Mouse (Mus musculus) kidney, postnatal 36 days (tissue): Measurements from ENCODE around the gene Ankrd49.

Experiments
- DNase-seq, 2 experiments: peaks; one replicate each; pipeline ENCODE4 v3.0.0; 2021 to 2022; ENCODE audit warnings: mixed read lengths in 2 of 2

Gene Ankrd49

DNA sequence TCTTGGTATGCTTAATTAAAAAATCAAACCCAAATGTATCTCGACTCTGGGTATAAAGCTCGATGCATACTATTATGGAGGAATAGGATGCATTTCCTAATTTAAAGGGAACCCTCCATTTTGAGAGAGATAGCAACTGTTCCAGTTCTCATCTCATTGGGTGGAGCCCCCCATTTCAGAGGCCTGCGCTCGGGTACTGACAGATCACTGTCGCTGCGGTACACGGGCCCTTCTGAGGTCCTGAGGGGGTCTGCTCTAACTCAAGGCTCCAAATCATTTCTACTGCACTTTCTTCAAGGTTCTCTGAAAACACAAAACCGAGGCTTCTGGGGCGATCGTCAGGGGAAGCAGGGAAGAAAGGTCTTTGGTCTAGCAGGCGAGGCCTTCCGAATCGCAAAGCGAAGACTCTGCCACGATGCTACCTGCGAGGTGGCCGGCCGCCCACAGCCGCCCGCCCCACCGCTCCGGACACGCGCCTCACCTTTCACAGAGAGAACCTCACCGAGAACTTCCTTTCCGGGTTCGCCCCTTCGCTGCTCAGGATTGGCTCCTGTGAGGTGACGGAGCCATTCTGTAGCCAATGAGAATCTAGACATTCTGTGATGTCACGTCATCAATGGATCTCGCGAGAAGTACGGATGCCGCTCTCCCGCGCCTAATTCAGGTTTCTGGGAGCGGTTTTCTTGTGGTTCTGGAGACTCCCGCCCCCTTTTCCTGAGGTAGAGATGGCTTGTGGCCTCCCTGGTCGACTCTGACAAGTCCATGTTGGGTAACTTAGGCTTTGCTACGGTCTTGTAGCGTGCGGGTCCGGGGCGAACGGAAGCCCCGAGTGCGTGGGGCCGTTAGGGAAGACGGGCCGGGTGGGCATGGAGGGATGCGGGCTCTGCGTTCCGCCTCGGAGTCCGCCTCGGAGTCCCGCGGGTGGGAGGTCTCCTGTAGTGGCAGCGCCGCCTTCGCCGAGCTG, at the start of gene Ankrd49, which contains the start of gene Mre11a:
TSS of gene Ankrd49 (minus strand) at position 818 of the 964 bp plus-strand sequence.
TSS of gene Mre11a (plus strand) at position 616 of the 964 bp plus-strand sequence.
- peak; percentile 94 to 97 for DNase-seq

DNA sequence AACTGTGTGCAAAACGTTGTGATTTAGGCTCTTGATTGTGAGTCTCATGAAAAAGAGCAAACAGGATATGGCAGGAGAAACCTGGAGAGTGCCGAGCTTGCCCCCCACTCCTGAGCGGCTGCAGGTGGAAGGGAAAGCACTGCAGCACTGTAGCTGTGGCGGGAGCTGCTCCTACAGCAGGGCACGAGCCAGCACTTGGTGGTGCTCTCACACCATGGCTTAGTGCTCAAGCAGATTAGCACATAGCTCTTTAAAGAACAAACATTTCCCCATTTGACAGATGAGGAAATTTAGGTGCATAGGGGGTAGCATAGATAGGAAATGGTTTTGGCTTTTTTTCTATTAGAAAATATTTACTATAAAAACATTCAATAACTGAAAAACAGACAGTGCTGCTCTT, 47.4 kb upstream of the Ankrd49 start:
- no peak for DNase-seq

DNA sequence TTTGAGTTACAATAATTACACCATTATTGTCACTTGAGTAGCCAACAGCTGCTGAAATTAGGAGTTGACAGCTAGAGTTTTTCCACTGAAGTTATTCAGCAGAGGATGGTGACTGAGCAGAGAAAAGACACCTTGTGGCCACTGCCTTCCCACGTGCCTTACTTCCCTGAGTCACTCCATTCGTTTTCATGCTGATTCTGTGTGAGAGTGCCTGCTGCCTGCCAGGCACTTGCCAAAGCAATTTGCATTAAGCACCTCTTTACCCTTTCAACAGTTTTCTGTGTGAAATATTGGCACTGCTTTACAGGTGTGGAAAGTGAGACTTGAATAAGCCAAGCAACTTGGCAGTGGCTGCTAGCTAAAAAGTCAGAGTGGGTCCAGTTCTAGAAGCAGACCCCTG, 43.2 kb upstream of the Ankrd49 start:
- DNase-seq: no peak

DNA sequence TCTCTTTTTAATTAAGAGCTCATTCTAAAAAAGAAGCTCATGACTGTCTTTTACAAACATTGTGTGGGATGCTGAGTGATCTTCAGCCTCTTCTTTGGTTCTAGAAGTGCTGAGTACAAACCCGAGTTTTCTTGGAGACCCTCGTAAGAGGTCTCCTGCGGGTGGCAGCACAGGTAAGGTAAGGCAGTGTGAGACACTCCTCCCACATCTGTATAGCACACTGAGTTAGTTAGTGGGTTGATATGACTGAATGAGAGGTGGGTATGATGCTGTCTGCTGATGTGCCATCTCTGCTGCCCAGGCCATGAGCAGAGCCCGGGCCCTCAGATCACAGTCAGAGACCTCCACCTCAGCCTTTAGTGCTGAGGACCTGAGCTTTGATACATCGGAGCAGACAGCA, 40.2 kb upstream of the Ankrd49 start:
- DNase-seq: peak in 1 of 2 experiments; percentile 3

DNA sequence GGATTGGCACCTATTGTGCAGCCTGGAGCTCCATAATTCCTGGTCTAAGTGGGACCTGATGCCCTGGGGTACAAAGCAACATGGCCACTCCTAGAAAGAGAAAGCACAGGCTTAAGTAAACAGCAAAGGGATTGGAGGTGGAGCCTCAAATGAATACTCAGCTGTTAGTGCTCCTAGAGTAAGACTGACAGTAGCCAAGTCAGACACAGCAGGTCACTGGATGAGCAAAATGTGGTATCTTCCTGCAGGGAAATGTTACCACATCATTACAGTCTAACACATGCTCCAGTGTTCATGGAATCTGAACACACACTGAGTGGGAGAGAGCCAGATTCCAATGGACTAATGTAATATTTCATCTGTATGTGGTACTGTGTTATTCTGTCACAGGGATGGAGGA, 36.7 kb upstream of the Ankrd49 start:
- DNase-seq: no peak

DNA sequence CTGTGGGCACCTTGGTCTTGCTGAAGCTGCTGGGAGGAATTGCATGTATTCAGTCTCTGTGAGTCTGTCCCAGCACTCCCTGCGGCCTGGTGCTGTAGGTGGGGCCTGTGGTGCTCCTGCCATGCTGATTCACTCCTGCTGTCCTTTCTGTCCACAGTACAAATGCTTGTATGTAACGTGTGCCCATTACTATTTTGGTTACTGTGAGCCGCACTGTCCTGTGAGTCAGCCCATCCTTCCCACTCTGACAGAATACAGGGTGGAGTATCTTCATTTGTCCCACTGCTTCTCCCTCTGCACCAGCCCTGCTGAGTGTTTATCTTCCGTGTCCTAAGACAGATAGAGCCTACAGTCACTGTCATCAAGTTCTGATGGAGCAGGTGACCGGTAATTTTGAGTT, 25.5 kb upstream of the Ankrd49 start:
- no peak for DNase-seq

DNA sequence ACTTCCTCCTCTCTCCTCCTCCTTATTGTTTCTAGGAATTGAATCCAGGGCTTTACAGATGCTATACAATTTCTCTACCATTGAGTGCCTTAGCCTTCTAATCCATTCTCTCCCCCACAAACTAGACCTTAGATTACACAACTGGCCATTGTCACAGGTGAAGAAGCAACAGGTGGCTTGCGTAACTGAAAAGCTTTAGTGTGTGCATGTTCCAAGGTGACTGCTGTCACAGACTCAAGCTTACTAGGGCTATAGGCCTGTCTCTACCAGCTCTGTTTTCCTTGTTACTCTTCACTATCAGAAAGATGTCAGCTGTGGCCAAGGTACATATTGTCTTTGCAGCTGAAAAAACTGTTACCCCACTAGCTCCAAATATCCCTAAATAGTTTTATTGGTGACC, 22.1 kb upstream of the Ankrd49 start:
- DNase-seq: no peak

DNA sequence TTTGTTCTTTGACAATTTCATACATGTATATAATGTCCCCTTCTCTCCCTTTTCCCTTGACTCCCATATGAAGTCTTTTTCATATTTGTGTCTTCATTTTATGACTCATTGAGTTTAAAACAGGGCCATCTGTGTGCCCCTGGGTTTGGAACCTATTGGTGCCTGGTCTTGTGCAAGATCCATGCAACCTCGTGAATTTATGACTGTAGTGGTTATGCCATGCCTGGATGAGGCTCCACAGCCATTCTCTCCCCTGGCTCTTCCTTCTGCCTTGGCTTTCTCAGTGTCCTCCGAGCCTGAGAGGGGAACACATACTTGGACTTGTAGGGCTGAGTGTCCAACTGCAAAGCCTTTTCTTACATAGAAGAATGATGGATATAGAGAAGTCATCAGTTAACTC, 21.1 kb upstream of the Ankrd49 start:
- DNase-seq: no peak

DNA sequence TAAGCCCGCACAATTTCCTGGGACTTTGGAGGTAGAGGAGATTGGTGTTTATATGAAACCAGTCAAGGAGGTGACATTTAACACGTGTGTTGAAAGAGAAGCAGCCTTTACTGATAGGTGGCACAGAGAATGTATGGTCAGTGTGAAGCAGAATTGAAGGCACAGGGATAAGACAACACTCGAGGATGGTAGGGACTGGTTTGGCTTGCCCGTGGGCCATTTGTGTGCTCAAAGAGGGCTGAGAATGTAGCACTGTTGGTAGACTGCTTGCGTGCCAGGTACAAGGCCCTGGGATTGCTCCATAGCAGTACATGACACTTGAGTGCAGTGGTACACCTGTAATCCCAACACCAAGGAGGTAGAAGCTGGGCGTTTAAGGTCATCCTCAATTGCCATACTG, 2.7 kb upstream of the Ankrd49 start:
- no peak for DNase-seq

DNA sequence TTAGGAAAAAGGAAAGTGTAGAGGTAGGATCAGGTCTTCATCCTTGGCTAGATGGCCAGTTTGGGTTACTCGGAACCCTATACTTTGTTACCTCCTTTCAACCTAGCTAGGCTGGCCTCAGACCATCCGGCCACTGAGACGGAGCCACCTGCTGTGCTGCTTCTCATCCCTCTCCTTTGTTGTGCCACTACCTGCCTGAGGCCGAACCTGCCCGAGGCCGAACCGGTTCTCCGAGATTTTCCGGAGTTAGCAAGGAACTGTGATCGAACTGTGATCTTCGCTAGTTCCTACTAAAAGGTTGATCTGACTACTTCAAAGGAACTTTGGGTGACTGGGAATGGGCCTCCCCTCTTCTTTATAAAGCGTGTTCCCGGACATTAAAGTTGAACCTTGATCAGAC, 6.3 kb downstream of the Ankrd49 start:
- peak in 1 of 2 experiments; percentile 3 for DNase-seq

DNA sequence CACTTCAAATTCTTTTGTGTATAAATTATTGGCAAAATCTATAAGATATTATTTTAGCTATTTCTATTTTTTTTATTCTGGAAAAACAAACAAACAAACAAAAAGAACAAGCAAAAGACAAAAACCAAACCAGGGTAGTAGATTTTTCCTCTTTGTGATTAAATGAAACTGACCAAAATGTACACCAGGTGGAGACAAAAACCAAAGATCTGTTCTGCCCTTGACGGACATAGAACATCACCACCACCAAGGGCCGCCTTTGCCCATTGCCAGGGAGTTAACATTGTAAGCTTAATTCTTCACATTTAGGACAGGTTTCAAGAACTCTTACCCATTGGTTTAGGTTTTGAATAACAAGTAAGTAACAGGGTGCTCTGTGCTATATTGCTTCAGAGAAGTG, 10.8 kb downstream of the Ankrd49 start:
- no peak for DNase-seq

DNA sequence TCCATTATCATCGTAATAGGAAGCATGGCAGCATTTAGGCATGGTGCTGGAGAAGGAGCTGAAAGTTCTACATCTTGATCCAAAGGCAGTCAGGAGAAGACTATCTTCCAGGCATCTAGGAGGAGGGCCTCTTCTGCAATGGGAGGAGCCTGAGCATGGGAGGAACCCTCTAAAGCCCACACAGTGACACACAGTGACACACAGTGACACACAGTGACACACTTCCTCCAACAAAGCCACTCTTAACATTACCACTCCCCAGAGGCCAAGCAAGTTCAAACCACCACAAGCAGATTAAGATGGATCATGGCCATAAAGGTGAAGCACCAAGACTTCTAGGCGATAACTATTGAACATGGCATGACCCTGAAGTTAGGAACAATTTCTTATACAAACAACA, 12.6 kb downstream of the Ankrd49 start:
- DNase-seq: no peak

DNA sequence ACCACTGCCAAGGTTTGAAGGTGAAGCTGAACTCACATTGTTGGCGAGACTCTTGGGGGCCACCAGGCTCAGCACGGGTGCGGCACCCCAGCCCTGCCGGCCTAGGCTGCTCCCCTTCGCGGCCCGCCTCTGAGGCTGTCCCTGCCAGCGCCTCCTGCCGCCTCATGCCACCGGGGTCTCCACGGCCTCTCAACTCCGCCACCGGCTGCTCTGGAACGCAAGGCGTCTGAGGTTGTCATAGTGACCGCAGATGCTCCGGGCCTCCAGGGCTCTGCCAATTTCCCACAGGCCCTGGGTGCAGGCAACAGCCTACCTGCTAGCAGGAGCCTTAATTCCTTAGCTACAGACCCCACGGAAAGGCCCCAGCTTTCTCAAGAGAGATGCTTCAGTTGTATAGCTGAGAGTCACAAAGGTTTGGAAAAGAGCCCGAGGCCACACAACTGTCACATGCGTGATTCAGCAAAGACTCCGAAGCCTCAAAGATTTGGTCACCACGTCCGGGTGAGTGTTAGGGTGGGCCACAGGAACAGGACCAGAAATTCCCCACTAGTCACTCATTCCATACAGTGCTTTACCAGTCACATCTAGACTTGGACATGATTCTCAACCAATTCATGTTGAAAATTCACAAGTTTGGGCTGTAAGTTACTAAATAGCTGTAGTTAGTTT, 13.7 kb downstream of the Ankrd49 start, which contains the start of gene 1700012B09Rik:
TSS of gene 1700012B09Rik (minus strand) at position 228 of the 669 bp plus-strand sequence.
- DNase-seq: no peak

DNA sequence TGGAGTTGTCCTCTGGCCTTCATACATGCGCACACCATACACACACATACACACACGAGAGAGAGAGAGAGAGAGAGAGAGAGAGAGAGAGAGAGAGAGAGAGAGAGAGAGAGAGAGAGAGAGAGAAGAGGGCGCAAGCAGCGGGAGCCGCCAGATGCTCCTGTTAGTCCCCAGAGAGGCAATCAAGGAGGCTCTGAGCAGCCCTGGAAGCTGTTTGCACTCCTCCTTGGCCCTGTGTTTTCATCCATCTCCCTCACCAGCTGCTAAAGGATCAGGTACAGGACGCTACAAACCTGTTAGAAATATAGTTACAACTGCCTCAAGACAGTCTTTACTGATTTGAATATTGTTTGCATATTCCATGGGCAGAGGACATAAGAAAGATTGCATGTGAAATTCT, 14.8 kb downstream of the Ankrd49 start:
- DNase-seq: no peak

DNA sequence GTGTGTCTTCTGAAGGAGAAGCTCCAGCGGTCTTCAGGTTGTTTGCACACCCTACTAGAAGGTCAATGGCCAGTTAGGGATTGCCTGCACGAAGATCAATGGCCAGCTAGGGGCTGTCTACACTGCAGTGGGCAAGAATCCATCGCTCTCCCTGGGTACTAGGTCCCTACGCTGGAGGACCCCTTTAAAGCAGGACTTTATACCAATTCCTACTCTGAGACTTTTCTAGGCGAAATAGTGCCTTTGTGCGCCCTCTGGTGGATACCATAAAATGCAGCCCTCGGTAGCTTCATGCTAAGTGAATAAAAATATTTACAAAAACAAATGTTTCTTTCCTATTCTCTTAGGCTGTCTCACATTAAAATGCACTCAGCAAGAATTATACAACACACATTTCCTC, 19.9 kb downstream of the Ankrd49 start:
- DNase-seq: peak; percentile 34 to 80

DNA sequence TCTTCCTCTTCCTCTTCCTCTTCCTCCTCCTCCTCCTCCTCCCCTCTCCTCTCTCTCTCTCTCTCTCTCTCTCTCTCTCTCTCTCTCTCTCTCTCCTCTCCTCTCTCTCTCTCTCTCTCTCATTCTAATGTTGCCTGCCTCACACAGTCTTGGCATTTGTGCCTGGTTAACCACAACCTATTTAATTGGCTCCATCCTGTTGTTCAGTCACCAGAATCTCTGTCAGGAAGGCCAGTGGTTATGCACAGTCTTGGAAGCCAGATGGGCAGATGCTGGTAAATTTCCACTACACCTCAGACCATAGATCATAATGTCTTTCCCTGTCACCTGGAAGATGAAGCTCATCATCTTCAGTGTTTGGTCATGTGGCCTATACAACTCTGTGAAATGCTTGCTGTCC, 25.4 kb downstream of the Ankrd49 start:
- DNase-seq: no peak

DNA sequence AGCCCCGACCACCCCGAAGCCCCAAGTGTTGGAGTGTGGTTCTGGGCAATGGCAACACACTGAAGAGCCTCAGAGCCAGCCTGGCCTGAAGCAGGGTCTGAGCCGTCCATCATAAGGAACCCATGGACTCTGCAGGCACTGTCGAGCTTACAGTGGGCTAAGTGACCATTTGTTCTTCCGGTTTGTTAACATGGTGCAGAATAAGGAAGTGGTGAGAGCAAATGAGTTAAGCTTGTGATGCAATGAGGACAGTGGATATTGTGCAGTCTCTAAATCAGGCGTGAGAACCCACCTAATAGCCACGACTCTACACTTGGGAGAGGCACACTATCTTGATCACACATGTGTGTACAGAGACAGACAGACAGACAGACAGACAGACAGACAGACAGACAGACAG, 26.1 kb downstream of the Ankrd49 start:
- no peak for DNase-seq

DNA sequence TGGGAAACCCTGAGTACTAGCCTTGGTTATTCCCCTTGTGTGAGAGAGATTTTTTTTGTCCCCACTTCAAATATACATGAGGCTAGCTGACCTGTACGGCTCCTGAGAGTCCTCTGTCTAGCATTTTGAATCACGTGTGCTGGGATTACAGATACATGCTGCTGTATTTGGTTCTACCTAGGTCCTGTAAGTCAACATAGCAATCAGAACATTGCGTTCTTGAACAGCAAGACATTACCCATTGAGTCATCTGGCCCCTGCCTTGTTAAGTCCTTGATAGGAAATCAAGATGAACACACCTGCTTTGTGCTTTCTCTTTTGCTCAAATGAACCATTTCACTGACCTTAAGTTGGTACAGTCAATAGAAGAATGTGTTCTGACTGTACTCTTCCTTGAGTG, 30.2 kb downstream of the Ankrd49 start:
- no peak for DNase-seq

DNA sequence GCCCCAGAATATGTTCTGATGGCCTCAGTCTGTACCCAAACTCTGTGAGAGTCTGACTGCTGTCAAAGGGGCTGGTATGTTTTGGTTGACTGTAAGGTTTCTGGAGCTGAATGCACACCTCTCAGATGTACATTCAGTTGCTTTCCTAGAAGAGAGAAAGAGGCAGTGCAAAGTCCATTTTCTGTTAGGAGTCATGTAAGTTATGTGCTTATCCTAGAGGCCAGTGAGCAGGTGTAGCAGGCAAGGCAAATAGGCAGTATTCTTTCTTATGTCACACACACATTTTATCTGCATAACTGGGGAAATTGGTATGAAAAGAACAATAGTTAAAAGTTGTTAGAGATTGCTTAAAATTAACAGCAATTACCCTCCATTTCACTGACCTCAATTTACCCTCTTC, 30.7 kb downstream of the Ankrd49 start:
- no peak for DNase-seq

DNA sequence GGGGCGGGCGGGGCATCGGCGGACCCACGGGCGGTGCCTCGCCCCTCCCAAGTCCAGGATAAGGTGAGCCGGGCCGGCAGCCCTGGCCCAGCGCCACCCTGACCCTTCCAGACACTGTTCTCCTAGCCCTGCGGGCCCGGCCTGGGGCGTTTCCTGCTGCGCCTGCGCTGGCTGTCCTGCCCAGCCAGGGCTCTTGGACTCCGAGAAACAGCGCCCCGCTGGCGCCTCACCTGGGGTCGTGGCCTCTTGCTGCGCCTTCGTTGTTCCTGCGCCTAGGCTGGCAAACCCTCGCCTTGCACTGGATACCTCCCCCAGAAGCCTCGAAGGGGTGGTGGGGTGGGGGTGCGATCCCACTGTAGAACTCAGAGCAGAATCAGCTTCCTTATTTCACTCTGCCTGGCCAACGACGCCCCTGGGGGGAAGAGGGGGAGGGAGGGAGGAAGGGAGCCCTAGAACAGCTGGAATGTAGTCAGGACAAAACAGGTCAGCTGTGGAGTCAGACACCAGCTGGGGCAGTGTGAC, 32.6 kb downstream of the Ankrd49 start, which contains the start of gene Fut4:
TSS of gene Fut4 (minus strand) at position 393 of the 522 bp plus-strand sequence.
- DNase-seq: peak; percentile 75 to 85

DNA sequence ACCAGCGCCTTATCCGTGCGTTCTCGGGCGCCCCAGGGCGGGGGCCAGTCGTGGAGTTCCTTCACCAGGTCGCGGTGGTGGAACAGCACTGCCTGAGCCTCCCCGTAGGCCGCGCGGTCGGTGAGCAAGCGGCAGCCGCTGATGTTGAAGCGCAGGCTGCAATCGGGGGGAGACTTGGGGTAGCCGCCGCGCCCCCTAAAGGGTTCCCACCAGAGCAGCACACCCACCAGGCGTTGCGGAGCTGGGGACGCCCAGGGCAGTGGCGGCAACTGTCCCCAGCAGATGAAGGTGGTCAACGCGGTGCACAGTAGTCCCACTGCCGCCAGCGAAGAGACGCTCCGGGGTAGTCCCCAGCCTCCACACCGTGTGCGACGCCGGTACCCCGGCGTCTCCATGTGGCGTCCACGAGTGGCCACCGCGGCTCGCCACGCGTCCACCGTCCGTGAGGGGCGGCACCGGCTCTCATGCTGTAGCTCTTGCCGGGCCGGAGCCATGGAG, 33.1 kb downstream of the Ankrd49 start:
- peak in 1 of 2 experiments; percentile 39 for DNase-seq

DNA sequence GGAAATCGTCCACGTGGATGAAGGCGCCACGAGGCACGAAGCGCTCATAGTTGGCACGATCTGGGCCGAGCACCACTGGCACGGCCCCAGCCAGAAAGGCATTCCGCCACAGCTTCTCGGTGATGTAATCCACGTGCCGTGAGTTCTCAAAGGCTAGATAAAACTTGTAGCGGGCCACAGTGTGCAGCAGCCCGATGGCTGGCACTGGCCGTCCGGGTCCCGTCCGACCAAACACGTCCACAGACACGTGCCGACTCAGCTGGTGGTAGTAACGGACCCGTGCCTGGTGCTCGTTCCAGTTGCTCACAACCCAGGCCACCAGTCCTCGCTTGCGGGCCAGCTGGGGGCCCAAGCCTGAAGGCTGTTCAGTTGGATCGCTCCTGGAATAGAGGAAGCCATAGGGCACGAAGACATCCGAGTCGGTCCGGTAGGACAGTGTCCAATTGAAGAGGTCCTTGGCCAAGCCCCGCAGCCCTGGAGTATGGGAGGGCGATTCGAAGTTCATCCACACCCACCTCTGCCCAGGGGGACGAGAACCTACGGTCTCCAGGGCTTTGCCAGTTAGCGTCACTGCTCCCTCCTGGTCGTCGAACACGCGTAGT, 33.7 kb downstream of the Ankrd49 start:
- DNase-seq: no peak
